Mouse (Mus musculus) testis, adult 2 months (tissue): ENCODE measurements around the gene Mrpl12. TPM values are rescaled to one million over a fixed set of nuclear protein-coding genes. Genes with fewer than 3 reads are reported as not detected.
A peak's percentile ranks its signal among the peaks of the same experiment; 100 is the strongest.

Source experiments
- H3K27ac ChIP-seq: fragments of 200-500 bp; 2 replicates; pipeline ENCODE4 v1.5.1; 2012; ENCODE audit warnings: low read depth, low read length; ENCODE audit not compliant: control insufficient read depth, insufficient read depth
- H3K27me3 ChIP-seq: fragments of 200-500 bp; 2 replicates; pipeline ENCODE4 v1.6.1; 2012; ENCODE audit warnings: mild to moderate bottlenecking, low read length, moderate library complexity; ENCODE audit not compliant: control insufficient read depth, insufficient read depth
- H3K36me3 ChIP-seq: fragments of 200-500 bp; 2 replicates; pipeline ENCODE4 v1.6.1; 2012; ENCODE audit warnings: mild to moderate bottlenecking, low read length; ENCODE audit not compliant: control insufficient read depth, insufficient read depth
- H3K4me1 ChIP-seq: fragments of 200-500 bp; 2 replicates; pipeline ENCODE4 v1.6.1; 2012; ENCODE audit warnings: low read length; ENCODE audit not compliant: control insufficient read depth, insufficient read depth
- H3K4me3 ChIP-seq: fragments of 200-500 bp; 2 replicates; pipeline ENCODE4 v1.5.1; 2012; ENCODE audit warnings: low read depth, mild to moderate bottlenecking, low read length, moderate library complexity, mixed read lengths; ENCODE audit not compliant: control insufficient read depth
- CTCF ChIP-seq: fragments of 200-500 bp; IDR thresholded peaks from 2 replicates; pipeline ENCODE4 v1.5.1; 2012; ENCODE audit warnings: low read depth, mild to moderate bottlenecking, inconsistent platforms, low read length, moderate library complexity; ENCODE audit not compliant: control insufficient read depth, insufficient read depth, insufficient replicate concordance
- POLR2A ChIP-seq: fragments of 200-500 bp; IDR thresholded peaks from 2 replicates; pipeline ENCODE4 v1.6.1; 2012; ENCODE audit warnings: low read depth, mild to moderate bottlenecking, inconsistent platforms, low read length, moderate library complexity; ENCODE audit not compliant: control insufficient read depth
- polyA plus RNA-seq: library from polyadenylated mRNA; depleted of rRNA; stranded (reverse); fragments of >200 nt; gene quantifications from 2 replicates; pipeline ENCODE4 v1.2.3, GENCODE M21; 2012

The Mrpl12 gene
- polyA plus RNA-seq, 1 experiment = 84.6 TPM

GRCm38 (mm10) chr11:120452246-120452645 lies 32.2 kb upstream of the Mrpl12 start:
- H3K27ac ChIP-seq = no peak overlapping the region
- H3K4me3 ChIP-seq = no peak overlapping the region
- TF ChIP-seq POLR2A = no peak
- TF ChIP-seq CTCF = no peak
- no peaks in the 10 kb centered on the region for H3K4me1 ChIP-seq
- H3K36me3 ChIP-seq = no peaks in the 10 kb centered on the region
- no peaks in the 10 kb centered on the region for H3K27me3 ChIP-seq

- Histone ChIP-seq H3K4me3 (no peak within 1 kb of the TSS), H3K36me3 (no peaks in the 10 kb centered on the region), H3K27ac (no peak within 1 kb of the TSS), H3K27me3 (no peaks in the 10 kb centered on the region), H3K4me1 (peaks cover 1% of the 10 kb centered on the region; the same call in 1 of the 2 replicates)
- TF ChIP-seq CTCF (no peak), POLR2A (no peak)
These were observed 31.1 kb upstream of the Mrpl12 start, which contains the start of gene Pde6g for GRCm38 (mm10) chr11:120453306-120453705. TSS of gene Pde6g (minus strand) at chr11:120453500.

- Histone ChIP-seq H3K36me3 (no peaks in the 10 kb centered on the region), H3K4me3 (no peak overlapping the region), H3K27me3 (no peaks in the 10 kb centered on the region), H3K4me1 (peaks cover 5% of the 10 kb centered on the region), H3K27ac (no peak overlapping the region)
- TF ChIP-seq POLR2A = no peak
- TF ChIP-seq CTCF = no peak
These were observed 29.4 kb upstream of the Mrpl12 start for GRCm38 (mm10) chr11:120454965-120455364.

- no peaks in the 10 kb centered on the region for H3K36me3 ChIP-seq
- no peak for TF ChIP-seq POLR2A
- TF ChIP-seq CTCF = no peak
- no peak overlapping the region for H3K27ac ChIP-seq
- H3K4me1 ChIP-seq = peaks cover 5% of the 10 kb centered on the region
- no peaks in the 10 kb centered on the region for H3K27me3 ChIP-seq
- H3K4me3 ChIP-seq = no peak overlapping the region
These were observed 29.0 kb upstream of the Mrpl12 start for GRCm38 (mm10) chr11:120455413-120455812.

- Histone ChIP-seq H3K36me3 (no peaks in the 10 kb centered on the region), H3K27me3 (no peaks in the 10 kb centered on the region), H3K4me1 (peaks cover 5% of the 10 kb centered on the region), H3K4me3 (peak overlapping the region; percentile 85), H3K27ac (peak overlapping the region; percentile 31; the same call in 1 of the 2 replicates)
- TF ChIP-seq CTCF (no peak), POLR2A (no peak)
These were observed 27.0 kb upstream of the Mrpl12 start for GRCm38 (mm10) chr11:120457370-120457769.

- H3K4me3 ChIP-seq = peak within 1 kb of the TSS; percentile 85
- peaks cover 5% of the 10 kb centered on the region for H3K4me1 ChIP-seq
- TF ChIP-seq POLR2A (peak; percentile 89), CTCF (no peak)
- H3K27ac ChIP-seq = peak within 1 kb of the TSS; percentile 47; the same call in 1 of the 2 replicates
- H3K36me3 ChIP-seq = no peaks in the 10 kb centered on the region
- H3K27me3 ChIP-seq = no peaks in the 10 kb centered on the region
These were observed 26.4 kb upstream of the Mrpl12 start, which contains the start of the genes Oxld1 and Ccdc137 for GRCm38 (mm10) chr11:120457772-120458751. TSS of gene Oxld1 (minus strand) at chr11:120458068. TSS of gene Ccdc137 (plus strand) at chr11:120458115.
